Mouse (Mus musculus) liver, embryonic 14.5 days (tissue): ENCODE data around the gene Edem1. TPM values are rescaled to one million over a fixed set of nuclear protein-coding genes. Genes with fewer than 3 reads are reported as not detected.

Source experiments
- ATAC-seq: fragments of 200-750 bp; cut with Nextera tagmentation; 2 replicates; pipeline ENCODE4 v1.8.0; 2017; ENCODE audit warnings: moderate number of reproducible peaks, mild to moderate bottlenecking, moderate library complexity; ENCODE audit not compliant: insufficient read depth
- DNase-seq, 3 experiments: peaks; one replicate each; pipeline ENCODE4 v3.0.0-alpha.2; 2012 to 2013; ENCODE audit warnings: low read depth in 3 of 3, low spot score in 3 of 3
- H3K27ac ChIP-seq: fragments of 300-500 bp; sonication (generic); 2 replicates; pipeline ENCODE4 v1.5.1; 2014; ENCODE audit warnings: moderate library complexity, mild to moderate bottlenecking, control low read depth, inconsistent platforms
- H3K27me3 ChIP-seq: fragments of 300-500 bp; sonication (generic); 2 replicates; pipeline ENCODE4 v1.6.1; 2014; ENCODE audit warnings: mild to moderate bottlenecking, low read length, moderate library complexity; ENCODE audit not compliant: control insufficient read depth, insufficient read depth
- H3K36me3 ChIP-seq: fragments of 300-500 bp; sonication (generic); replicated peaks from 2 replicates; pipeline ENCODE4 v1.6.1; 2014; ENCODE audit warnings: low read depth; ENCODE audit not compliant: control insufficient read depth, insufficient read depth
- H3K4me1 ChIP-seq, 2 experiments: fragments of 200-500 bp in 1 of 2; fragments of 300-500 bp in 1 of 2; sonication (generic) in 1 of 2; replicated peaks; 2 replicates each; pipeline ENCODE4 v1.6.1; 2012 to 2014; ENCODE audit warnings: antibody characterized with exemption in 1 of 2, inconsistent platforms in 1 of 2, low read length in 1 of 2; ENCODE audit not compliant: control insufficient read depth in 2 of 2, insufficient read depth in 2 of 2
- H3K4me2 ChIP-seq: fragments of 300-500 bp; sonication (generic); 2 replicates; pipeline ENCODE4 v1.6.1; 2014; ENCODE audit warnings: low read depth, mild to moderate bottlenecking, control low read depth, moderate library complexity
- H3K4me3 ChIP-seq, 2 experiments: fragments of 200-500 bp in 1 of 2; fragments of 300-500 bp in 1 of 2; sonication (generic) in 1 of 2; 2 replicates each; pipeline ENCODE4 v1.5.1; 2012 to 2014; ENCODE audit warnings: low read depth in 2 of 2, low read length in 2 of 2, mild to moderate bottlenecking in 2 of 2, control low read depth in 1 of 2, inconsistent platforms in 1 of 2, moderate library complexity in 1 of 2; ENCODE audit not compliant: insufficient read depth in 1 of 2
- H3K9ac ChIP-seq: fragments of 300-500 bp; sonication (generic); replicated peaks from 2 replicates; pipeline ENCODE4 v1.6.1; 2014; ENCODE audit warnings: mild to moderate bottlenecking, control low read depth, moderate library complexity
- H3K9me3 ChIP-seq: fragments of 300-500 bp; sonication (generic); 2 replicates; pipeline ENCODE4 v1.6.1; 2016; ENCODE audit warnings: low read length, mixed read lengths; ENCODE audit not compliant: control insufficient read depth
- CTCF ChIP-seq: IDR thresholded peaks from 2 replicates; pipeline ENCODE4 v1.5.1; 2016; ENCODE audit warnings: antibody characterized with exemption, low read depth, control low read depth
- EP300 ChIP-seq: IDR thresholded peaks from 2 replicates; pipeline ENCODE4 v1.6.1; 2016; ENCODE audit warnings: antibody characterized with exemption, low read depth
- WGBS: fragments of 180-500 bp; shearing (Covaris S2); extraction: QIAGEN DNeasy Blood & Tissue Kit; methylation state at CpG from one replicate; pipeline ENCODE4 v1.1.7; 2014; ENCODE audit not compliant: insufficient replicate concordance; 5-methylcytosine and 5-hydroxymethylcytosine counted together
- polyA plus RNA-seq, 2 experiments: library from polyadenylated mRNA; depleted of rRNA in 1 of 2; stranded (reverse) in 1 of 2; unstranded in 1 of 2; fragments of >200 nt; fragmentation: Nextera tagmentation in 1 of 2; extraction: Ambion mirVana in 1 of 2; gene quantifications; 2 replicates each; pipeline versions ENCODE4 v1.2.1 to v1.2.3; 2012 to 2014

Edem1 gene
- polyA plus RNA-seq, 2 experiments = 9.6 to 22.4 TPM

DNA sequence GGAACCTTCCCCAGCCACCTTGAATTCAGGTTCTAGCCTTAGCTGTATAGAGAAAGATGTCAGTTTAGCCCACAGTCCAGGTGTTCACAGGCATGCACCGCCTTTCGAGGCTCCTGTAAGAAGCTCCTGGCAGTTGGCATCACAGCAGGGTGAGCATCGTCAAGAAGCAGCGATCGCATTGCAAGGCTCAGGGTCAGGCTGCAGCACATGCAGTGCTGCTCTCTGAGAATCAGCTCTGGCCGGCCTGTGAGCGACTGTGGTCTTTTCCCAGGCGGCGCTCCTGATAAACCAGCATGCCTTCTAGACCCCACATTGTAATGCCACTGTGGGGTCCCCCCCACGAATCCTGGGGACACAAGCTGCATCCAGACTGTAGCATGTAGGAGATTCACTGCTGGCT lies 18.2 kb upstream of the Edem1 start:
- no peak overlapping the region for H3K4me2 ChIP-seq
- DNase-seq (no peak), ATAC-seq (no peak)
- H3K9me3 ChIP-seq = no peaks in the 10 kb centered on the region
- H3K27ac ChIP-seq = no peak overlapping the region
- no peaks in the 10 kb centered on the region for H3K36me3 ChIP-seq
- no peak overlapping the region for H3K9ac ChIP-seq
- no peaks in the 10 kb centered on the region for H3K27me3 ChIP-seq
- WGBS = 79% methylated on average over 10 of the region's 10 CpGs
- H3K4me3 ChIP-seq = no peak overlapping the region
- H3K4me1 ChIP-seq = peaks cover 0 to 4% of the 10 kb centered on the region in 2 experiments; a peak in 1 of 4 replicates
- no peak for TF ChIP-seq CTCF
- TF ChIP-seq EP300 = no peak

DNA sequence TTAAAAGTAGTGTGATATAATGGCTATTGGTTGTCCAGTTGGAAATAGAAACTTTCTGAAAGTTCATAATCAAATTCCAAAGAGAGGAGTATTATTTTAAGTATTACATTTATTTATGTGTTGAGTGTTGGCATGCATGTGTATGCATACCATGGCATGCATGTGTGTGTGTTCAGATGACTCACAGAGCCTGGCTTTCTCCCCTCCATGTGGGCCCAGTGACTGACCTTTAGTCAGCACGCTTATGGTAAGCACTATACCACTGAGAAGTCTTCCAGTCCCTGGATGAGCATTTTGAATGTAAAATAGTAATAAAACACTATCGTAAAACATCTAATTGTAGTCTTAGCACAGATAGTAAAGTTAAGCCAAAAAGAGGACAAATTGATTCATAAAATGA lies 16.3 kb upstream of the Edem1 start:
- TF ChIP-seq CTCF (no peak), EP300 (no peak)
- 84% methylated on average over 2 of the region's 2 CpGs for WGBS
- ATAC-seq = no peak
- H3K27ac ChIP-seq = no peak overlapping the region
- no peaks in the 10 kb centered on the region for H3K36me3 ChIP-seq
- H3K9ac ChIP-seq = no peak overlapping the region
- no peaks in the 10 kb centered on the region for H3K27me3 ChIP-seq
- no peak for DNase-seq
- no peaks in the 10 kb centered on the region for H3K4me1 ChIP-seq
- no peak overlapping the region for H3K4me2 ChIP-seq
- H3K4me3 ChIP-seq = no peak overlapping the region
- no peaks in the 10 kb centered on the region for H3K9me3 ChIP-seq

DNA sequence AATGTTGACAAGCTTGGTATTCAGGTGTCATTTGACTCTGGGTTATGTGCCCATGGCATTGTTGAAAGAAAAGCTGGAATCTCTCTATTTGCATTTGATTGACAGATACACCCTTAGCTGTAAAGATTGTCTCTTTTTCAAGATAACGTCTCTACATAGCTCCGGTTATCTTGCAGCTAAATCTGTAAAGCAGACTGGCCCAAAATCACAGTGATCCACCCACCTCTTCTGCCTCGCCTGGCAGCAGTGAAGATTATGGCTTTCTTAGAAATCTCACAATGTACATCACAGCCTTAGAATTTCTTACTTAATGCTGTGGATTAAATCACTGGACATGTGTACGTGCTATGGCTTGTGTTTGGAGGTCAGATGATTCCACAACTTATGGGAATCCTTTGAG lies 10.9 kb upstream of the Edem1 start:
- ATAC-seq (no peak), DNase-seq (no peak)
- Histone ChIP-seq H3K4me3 (no peak overlapping the region), H3K9me3 (no peaks in the 10 kb centered on the region), H3K4me2 (no peak overlapping the region), H3K27me3 (no peaks in the 10 kb centered on the region), H3K9ac (no peak overlapping the region), H3K27ac (no peak overlapping the region), H3K4me1 (no peaks in the 10 kb centered on the region), H3K36me3 (peaks cover 12% of the 10 kb centered on the region)
- 58% methylated on average over 4 of the region's 4 CpGs for WGBS
- TF ChIP-seq EP300 = no peak
- TF ChIP-seq CTCF = no peak

DNA sequence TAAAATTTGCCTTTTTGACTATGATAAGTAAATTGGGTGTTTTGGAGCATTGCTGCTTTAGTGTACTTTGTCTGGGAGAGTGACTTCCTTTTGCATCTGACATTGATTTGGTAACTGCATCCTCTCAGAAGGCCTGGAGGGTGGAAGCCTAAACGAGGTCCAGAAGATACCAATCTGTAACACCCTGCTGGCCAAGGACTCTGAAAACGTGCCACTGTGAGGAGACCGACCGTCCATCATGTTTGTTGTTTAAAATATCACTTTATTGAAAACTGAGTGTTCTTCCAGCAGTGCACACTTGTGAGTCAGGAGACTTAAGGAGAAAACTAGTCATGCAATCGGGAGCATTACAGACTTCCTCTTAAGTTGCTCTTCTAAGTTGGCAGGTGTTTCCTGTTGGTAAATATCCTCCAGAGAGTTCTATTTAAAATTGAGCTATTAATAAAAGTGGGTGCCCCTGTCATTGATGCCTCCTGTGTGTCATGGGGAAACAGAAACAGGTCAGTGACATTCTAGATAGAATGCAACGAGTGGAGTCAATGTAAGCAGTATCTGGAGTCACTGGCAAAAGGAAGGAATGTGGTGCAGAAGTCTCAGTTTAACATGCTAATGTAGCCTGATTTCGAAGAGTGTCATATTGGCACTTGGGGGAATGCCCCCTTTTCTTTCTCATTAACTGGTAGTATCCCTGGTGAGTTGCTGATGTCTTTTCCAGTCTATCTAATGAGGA lies 3.5 kb upstream of the Edem1 start:
- no peak overlapping the region for H3K27ac ChIP-seq
- H3K4me1 ChIP-seq = peaks cover 1 to 18% of the 10 kb centered on the region in 2 experiments; a peak in 3 of 4 replicates
- H3K4me2 ChIP-seq = no peak overlapping the region
- TF ChIP-seq EP300 (no peak), CTCF (no peak)
- H3K9ac ChIP-seq = no peak overlapping the region
- DNase-seq = no peak
- no peak overlapping the region for H3K4me3 ChIP-seq
- H3K27me3 ChIP-seq = no peaks in the 10 kb centered on the region
- H3K36me3 ChIP-seq = peaks cover 13% of the 10 kb centered on the region
- H3K9me3 ChIP-seq = no peaks in the 10 kb centered on the region
- ATAC-seq = no peak
- WGBS = 27% methylated on average over 7 of the region's 7 CpGs

DNA sequence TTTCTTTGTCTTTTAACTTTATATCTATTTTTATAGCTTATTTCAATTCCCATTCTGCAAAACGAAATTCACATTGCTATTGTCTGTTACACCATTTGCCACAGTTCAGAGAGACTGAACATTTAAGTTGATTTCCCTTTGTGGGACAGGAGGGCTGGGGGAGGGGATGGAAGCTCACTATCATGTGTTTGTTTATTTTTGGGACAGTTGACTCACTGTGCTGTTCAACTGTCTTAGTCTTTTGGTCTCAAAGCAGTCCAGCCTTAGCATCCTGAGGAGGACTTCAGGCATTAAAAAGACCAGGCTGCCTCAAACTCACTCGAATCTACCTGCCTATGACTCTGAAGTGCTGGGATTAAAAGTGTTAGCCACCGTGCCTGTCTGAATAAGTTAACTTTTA lies 2.4 kb upstream of the Edem1 start:
- DNase-seq (no peak), ATAC-seq (no peak)
- TF ChIP-seq CTCF (no peak), EP300 (no peak)
- Histone ChIP-seq H3K27me3 (no peaks in the 10 kb centered on the region), H3K4me2 (no peak overlapping the region), H3K27ac (no peak overlapping the region), H3K36me3 (peaks cover 11% of the 10 kb centered on the region), H3K4me1 (peaks cover 3 to 20% of the 10 kb centered on the region in 2 experiments; a peak in 3 of 4 replicates), H3K9me3 (no peaks in the 10 kb centered on the region), H3K9ac (no peak overlapping the region), H3K4me3 (no peak overlapping the region)
- WGBS = 46% methylated on average over 3 of the region's 3 CpGs
